Mouse (Mus musculus): ENCODE measurements around the gene Tedc1.
"Not testable (repeated sequence)": the region's sequence is repeated elsewhere in the genome, so short reads cannot be mapped to it uniquely, and the experiment has no call there.

Tedc1 gene

GRCm38 (mm10) chr12:113152991-113153525 lies 3.2 kb upstream of the Tedc1 start:
- no peak for DNase-seq (ENCODE audit: low spot score in 2 of 2)

GRCm38 (mm10) chr12:113153971-113154370 lies 2.2 kb upstream of the Tedc1 start:
- no peak for DNase-seq (ENCODE audit: low spot score in 2 of 2)

GRCm38 (mm10) chr12:113154747-113155075 lies 1.5 kb upstream of the Tedc1 start:
- no peak for DNase-seq (ENCODE audit: low spot score in 2 of 2)

- DNase-seq (ENCODE audit: low spot score in 2 of 2), result peak; percentile 57 to 62
Observed at GRCm38 (mm10) chr12:113155076-113155771, 997 bp upstream of the Tedc1 start.

GRCm38 (mm10) chr12:113156540-113156929 lies 314 bp downstream of the Tedc1 start:
- peak in 1 of 2 experiments; percentile 52 for DNase-seq (ENCODE audit: low spot score in 2 of 2)

- no peak for DNase-seq (ENCODE audit: low spot score in 2 of 2)
Observed at GRCm38 (mm10) chr12:113157002-113157401, 781 bp downstream of the Tedc1 start.

- no peak for DNase-seq (ENCODE audit: low spot score in 2 of 2)
Observed at GRCm38 (mm10) chr12:113157521-113157920, 1.3 kb downstream of the Tedc1 start.

GRCm38 (mm10) chr12:113157971-113158370 lies 1.8 kb downstream of the Tedc1 start:
- DNase-seq (ENCODE audit: low spot score in 2 of 2), result no peak

GRCm38 (mm10) chr12:113163561-113164006 lies 7.4 kb downstream of the Tedc1 start:
- DNase-seq (ENCODE audit: low spot score in 2 of 2), result no peak

GRCm38 (mm10) chr12:113168031-113168536 lies 11.9 kb downstream of the Tedc1 start:
- DNase-seq (ENCODE audit: low spot score in 2 of 2), result peak in 1 of 2 experiments; percentile 51

GRCm38 (mm10) chr12:113176960-113177725 lies 20.9 kb downstream of the Tedc1 start:
- DNase-seq (ENCODE audit: low spot score in 2 of 2), result no peak

- no peak for DNase-seq (ENCODE audit: low spot score in 2 of 2)
Observed at GRCm38 (mm10) chr12:113181020-113181419, 24.8 kb downstream of the Tedc1 start.

- DNase-seq (ENCODE audit: low spot score in 2 of 2), result no peak
Observed at GRCm38 (mm10) chr12:113184945-113185344, 28.7 kb downstream of the Tedc1 start.

GRCm38 (mm10) chr12:113185442-113186291 lies 29.4 kb downstream of the Tedc1 start, which contains the start of gene Tmem121:
Tmem121 (plus strand) TSS chr12:113185930.
- DNase-seq (ENCODE audit: low spot score in 2 of 2), result no peak

- peak in 1 of 2 experiments; percentile 11 for DNase-seq (ENCODE audit: low spot score in 2 of 2)
Observed at GRCm38 (mm10) chr12:113186326-113187010, 30.2 kb downstream of the Tedc1 start.

- no peak for DNase-seq (ENCODE audit: low spot score in 2 of 2)
Observed at GRCm38 (mm10) chr12:113187011-113187375, 30.8 kb downstream of the Tedc1 start.

- peak; percentile 82 to 93 for DNase-seq (ENCODE audit: low spot score in 2 of 2)
Observed at GRCm38 (mm10) chr12:113187584-113188295, 31.5 kb downstream of the Tedc1 start.

GRCm38 (mm10) chr12:113188349-113189055 lies 32.3 kb downstream of the Tedc1 start:
- peak in 1 of 2 experiments; percentile 8 for DNase-seq (ENCODE audit: low spot score in 2 of 2)

- no peak for DNase-seq (ENCODE audit: low spot score in 2 of 2)
Observed at GRCm38 (mm10) chr12:113193423-113193822, 37.2 kb downstream of the Tedc1 start.

GRCm38 (mm10) chr12:113199132-113199531 lies 42.9 kb downstream of the Tedc1 start:
- DNase-seq (ENCODE audit: low spot score in 2 of 2), result not testable (repeated sequence)
